Mouse (Mus musculus) liver, embryonic 14.5 days (tissue): ENCODE results near the gene St8sia6. TPM values are rescaled to one million over a fixed set of nuclear protein-coding genes. Genes with fewer than 3 reads are reported as not detected.

Experiments used
- ATAC-seq: fragments of 200-750 bp; cut with Nextera tagmentation; 2 replicates; pipeline ENCODE4 v1.8.0; 2017; ENCODE audit warnings: moderate number of reproducible peaks, mild to moderate bottlenecking, moderate library complexity; ENCODE audit not compliant: insufficient read depth
- DNase-seq, 3 experiments: peaks; one replicate each; pipeline ENCODE4 v3.0.0-alpha.2; 2012 to 2013; ENCODE audit warnings: low read depth in 3 of 3, low spot score in 3 of 3
- H3K27ac ChIP-seq: fragments of 300-500 bp; sonication (generic); 2 replicates; pipeline ENCODE4 v1.5.1; 2014; ENCODE audit warnings: moderate library complexity, mild to moderate bottlenecking, control low read depth, inconsistent platforms
- H3K27me3 ChIP-seq: fragments of 300-500 bp; sonication (generic); 2 replicates; pipeline ENCODE4 v1.6.1; 2014; ENCODE audit warnings: mild to moderate bottlenecking, low read length, moderate library complexity; ENCODE audit not compliant: control insufficient read depth, insufficient read depth
- H3K36me3 ChIP-seq: fragments of 300-500 bp; sonication (generic); replicated peaks from 2 replicates; pipeline ENCODE4 v1.6.1; 2014; ENCODE audit warnings: low read depth; ENCODE audit not compliant: control insufficient read depth, insufficient read depth
- H3K4me1 ChIP-seq, 2 experiments: fragments of 200-500 bp in 1 of 2; fragments of 300-500 bp in 1 of 2; sonication (generic) in 1 of 2; replicated peaks; 2 replicates each; pipeline ENCODE4 v1.6.1; 2012 to 2014; ENCODE audit warnings: antibody characterized with exemption in 1 of 2, inconsistent platforms in 1 of 2, low read length in 1 of 2; ENCODE audit not compliant: control insufficient read depth in 2 of 2, insufficient read depth in 2 of 2
- H3K4me2 ChIP-seq: fragments of 300-500 bp; sonication (generic); 2 replicates; pipeline ENCODE4 v1.6.1; 2014; ENCODE audit warnings: low read depth, mild to moderate bottlenecking, control low read depth, moderate library complexity
- H3K4me3 ChIP-seq, 2 experiments: fragments of 200-500 bp in 1 of 2; fragments of 300-500 bp in 1 of 2; sonication (generic) in 1 of 2; 2 replicates each; pipeline ENCODE4 v1.5.1; 2012 to 2014; ENCODE audit warnings: low read depth in 2 of 2, low read length in 2 of 2, mild to moderate bottlenecking in 2 of 2, control low read depth in 1 of 2, inconsistent platforms in 1 of 2, moderate library complexity in 1 of 2; ENCODE audit not compliant: insufficient read depth in 1 of 2
- H3K9ac ChIP-seq: fragments of 300-500 bp; sonication (generic); replicated peaks from 2 replicates; pipeline ENCODE4 v1.6.1; 2014; ENCODE audit warnings: mild to moderate bottlenecking, control low read depth, moderate library complexity
- H3K9me3 ChIP-seq: fragments of 300-500 bp; sonication (generic); 2 replicates; pipeline ENCODE4 v1.6.1; 2016; ENCODE audit warnings: low read length, mixed read lengths; ENCODE audit not compliant: control insufficient read depth
- CTCF ChIP-seq: IDR thresholded peaks from 2 replicates; pipeline ENCODE4 v1.5.1; 2016; ENCODE audit warnings: antibody characterized with exemption, low read depth, control low read depth
- EP300 ChIP-seq: IDR thresholded peaks from 2 replicates; pipeline ENCODE4 v1.6.1; 2016; ENCODE audit warnings: antibody characterized with exemption, low read depth
- WGBS: fragments of 180-500 bp; shearing (Covaris S2); extraction: QIAGEN DNeasy Blood & Tissue Kit; methylation state at CpG from one replicate; pipeline ENCODE4 v1.1.7; 2014; ENCODE audit not compliant: insufficient replicate concordance; 5-methylcytosine and 5-hydroxymethylcytosine counted together
- polyA plus RNA-seq, 2 experiments: library from polyadenylated mRNA; depleted of rRNA in 1 of 2; stranded (reverse) in 1 of 2; unstranded in 1 of 2; fragments of >200 nt; fragmentation: Nextera tagmentation in 1 of 2; extraction: Ambion mirVana in 1 of 2; gene quantifications; 2 replicates each; pipeline versions ENCODE4 v1.2.1 to v1.2.3; 2012 to 2014

The St8sia6 gene
- polyA plus RNA-seq, 2 experiments = 0.01 TPM; not detected in 1

DNA sequence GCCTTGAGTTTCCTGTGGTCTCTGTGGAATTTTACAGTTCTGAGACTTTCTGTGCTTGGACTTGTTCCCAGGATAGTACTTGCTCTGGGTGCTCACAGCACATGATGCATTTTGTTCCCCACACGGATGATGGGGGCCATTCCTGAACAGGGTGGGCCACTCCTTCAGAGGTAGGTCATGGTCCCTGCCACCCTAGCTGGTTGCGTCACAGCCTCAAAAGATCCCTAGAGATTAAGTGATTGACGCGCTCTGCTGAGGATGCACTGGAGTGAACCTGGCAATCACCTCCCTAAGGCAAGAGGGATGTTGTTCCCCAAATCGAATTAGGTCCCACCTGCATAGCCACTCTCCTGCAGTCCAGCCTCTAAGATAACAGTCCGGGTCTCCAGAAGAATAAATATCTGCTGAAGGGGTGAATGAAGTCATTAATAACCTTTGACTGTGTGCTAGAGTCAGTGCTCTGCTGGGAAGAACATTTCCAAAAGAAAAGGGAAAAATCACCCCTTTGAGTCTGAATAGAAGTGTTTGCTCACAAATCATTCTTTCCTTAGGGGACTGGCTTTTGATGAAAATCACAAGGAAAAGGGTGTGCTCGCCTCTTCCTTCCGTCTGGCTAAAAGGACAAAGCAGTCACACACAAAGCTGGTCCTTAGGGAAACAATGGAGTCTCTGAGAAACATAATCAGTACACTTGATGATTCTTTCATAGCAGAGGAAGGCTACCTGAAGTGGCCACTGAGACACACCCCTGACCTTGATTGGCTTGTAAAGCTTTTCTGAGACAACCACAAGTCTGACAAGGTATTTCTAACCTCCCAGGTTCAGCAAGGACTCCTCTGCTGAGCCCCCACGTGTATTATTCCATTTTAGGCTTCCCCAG is 26.1 kb downstream of the St8sia6 start:
- H3K4me2 ChIP-seq = no peak overlapping the region
- ATAC-seq (no peak), DNase-seq (no peak)
- no peaks in the 10 kb centered on the region for H3K36me3 ChIP-seq
- no peaks in the 10 kb centered on the region for H3K4me1 ChIP-seq
- no peak overlapping the region for H3K9ac ChIP-seq
- TF ChIP-seq CTCF (no peak), EP300 (no peak)
- no peak overlapping the region for H3K4me3 ChIP-seq
- H3K9me3 ChIP-seq = no peaks in the 10 kb centered on the region
- H3K27me3 ChIP-seq = no peaks in the 10 kb centered on the region
- 49% methylated on average over 9 of the region's 9 CpGs for WGBS
- no peak overlapping the region for H3K27ac ChIP-seq

- ATAC-seq (no peak), DNase-seq (no peak)
- H3K9me3 ChIP-seq = no peaks in the 10 kb centered on the region
- no peaks in the 10 kb centered on the region for H3K27me3 ChIP-seq
- no peak overlapping the region for H3K4me3 ChIP-seq
- TF ChIP-seq EP300 (no peak), CTCF (no peak)
- no peak overlapping the region for H3K9ac ChIP-seq
- H3K4me1 ChIP-seq = no peaks in the 10 kb centered on the region
- no peaks in the 10 kb centered on the region for H3K36me3 ChIP-seq
- H3K4me2 ChIP-seq = no peak overlapping the region
- H3K27ac ChIP-seq = no peak overlapping the region
Observed at GRCm38 (mm10) chr2:13760366-13760765, 33.5 kb downstream of the St8sia6 start.

DNA sequence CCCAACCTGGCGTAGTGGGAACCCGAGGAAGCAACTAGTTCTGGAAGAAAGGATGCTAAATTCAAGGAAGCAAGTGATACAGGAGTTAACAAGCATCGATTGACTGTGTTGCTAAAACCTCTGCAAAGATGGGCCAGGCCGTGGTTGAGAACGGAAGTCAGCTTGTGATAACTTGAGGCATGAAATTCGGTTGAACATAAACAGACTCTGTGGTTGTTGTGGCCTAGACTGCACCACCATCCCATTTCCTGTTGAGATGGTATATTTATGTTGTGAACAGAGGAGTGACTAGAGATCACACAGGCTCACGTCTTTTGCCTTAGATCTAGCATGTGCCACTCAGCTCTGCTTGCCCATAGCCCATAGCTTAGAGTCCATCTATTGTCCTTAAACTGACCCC is 36.5 kb downstream of the St8sia6 start:
- no peak for DNase-seq
- Histone ChIP-seq H3K4me3 (no peak overlapping the region), H3K27me3 (no peaks in the 10 kb centered on the region), H3K4me2 (no peak overlapping the region), H3K9ac (no peak overlapping the region), H3K36me3 (no peaks in the 10 kb centered on the region), H3K27ac (no peak overlapping the region), H3K4me1 (no peaks in the 10 kb centered on the region), H3K9me3 (no peaks in the 10 kb centered on the region)
- ATAC-seq = no peak
- 22% methylated on average over 7 of the region's 7 CpGs for WGBS
- TF ChIP-seq CTCF (no peak), EP300 (0 out of 2 replicates have a peak, but pooled peaks have one; percentile 7)

DNA sequence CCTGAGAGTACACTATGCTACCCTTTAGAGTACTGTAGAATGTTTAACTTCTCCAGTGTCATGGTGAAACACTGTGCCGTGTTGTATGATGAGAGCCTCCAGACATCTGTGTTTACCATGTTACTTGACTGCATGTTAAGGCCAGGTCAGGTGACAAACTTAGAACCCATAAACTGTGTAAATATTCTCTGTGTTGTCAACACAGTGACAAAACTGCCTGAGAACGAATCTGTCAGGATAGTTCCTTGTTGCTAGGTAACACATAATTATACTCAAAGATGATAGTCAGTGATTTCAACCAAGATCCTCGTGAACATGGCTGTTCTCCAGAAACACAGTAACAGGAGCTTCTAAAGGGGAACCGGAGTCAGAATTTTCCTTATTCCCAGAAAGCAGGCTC is 38.1 kb downstream of the St8sia6 start:
- H3K27me3 ChIP-seq = no peaks in the 10 kb centered on the region
- 62% methylated on average over 4 of the region's 4 CpGs for WGBS
- no peak for TF ChIP-seq EP300
- no peak for TF ChIP-seq CTCF
- no peak overlapping the region for H3K4me2 ChIP-seq
- H3K9ac ChIP-seq = no peak overlapping the region
- no peak for ATAC-seq
- no peaks in the 10 kb centered on the region for H3K4me1 ChIP-seq
- no peaks in the 10 kb centered on the region for H3K9me3 ChIP-seq
- DNase-seq = no peak
- no peak overlapping the region for H3K4me3 ChIP-seq
- no peak overlapping the region for H3K27ac ChIP-seq
- H3K36me3 ChIP-seq = no peaks in the 10 kb centered on the region

DNA sequence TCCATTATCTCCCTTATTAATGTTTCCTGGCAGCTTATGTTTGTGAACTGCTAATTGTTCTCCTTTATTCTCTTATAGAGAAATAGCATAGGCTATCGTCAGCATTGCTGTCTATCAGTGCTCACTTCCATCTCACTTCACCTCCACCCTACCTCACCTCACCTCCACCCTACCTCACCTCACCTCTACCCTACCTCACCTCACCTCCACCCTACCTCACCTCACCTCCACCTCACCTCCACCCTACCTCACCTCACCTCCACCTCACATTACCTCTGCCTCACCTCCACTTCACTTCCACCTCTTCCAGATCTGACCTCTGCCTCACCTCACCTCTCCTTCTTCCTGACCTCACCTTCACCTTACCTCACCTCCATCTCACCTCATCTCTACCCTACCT is 42.2 kb downstream of the St8sia6 start:
- TF ChIP-seq CTCF (no peak), EP300 (no peak)
- no peak overlapping the region for H3K9ac ChIP-seq
- H3K27ac ChIP-seq = no peak overlapping the region
- no peak for ATAC-seq
- H3K4me3 ChIP-seq = no peak overlapping the region
- H3K9me3 ChIP-seq = no peaks in the 10 kb centered on the region
- H3K4me1 ChIP-seq = no peaks in the 10 kb centered on the region
- no peak for DNase-seq
- H3K4me2 ChIP-seq = no peak overlapping the region
- no peaks in the 10 kb centered on the region for H3K27me3 ChIP-seq
- no peaks in the 10 kb centered on the region for H3K36me3 ChIP-seq
- 75% methylated on average over 1 of the region's 1 CpGs for WGBS
